Mouse (Mus musculus) G1E-ER4 (cell line): ENCODE results near the gene Mt3. TPM values are rescaled to one million over a fixed set of nuclear protein-coding genes. Genes with fewer than 3 reads are reported as not detected.

Source experiments
- GATA1 ChIP-seq: IDR thresholded peaks from one replicate; pipeline ENCODE4 v1.8.0; 2012; ENCODE audit warnings: low read length, inconsistent platforms
- polyA plus RNA-seq: library from polyadenylated mRNA; stranded (reverse); fragments of >175 nt; gene quantifications from 2 replicates; pipeline ENCODE4 v1.2.3, GENCODE M21; 2012

The Mt3 gene
- polyA plus RNA-seq, 1 experiment, result 0.93 TPM

DNA sequence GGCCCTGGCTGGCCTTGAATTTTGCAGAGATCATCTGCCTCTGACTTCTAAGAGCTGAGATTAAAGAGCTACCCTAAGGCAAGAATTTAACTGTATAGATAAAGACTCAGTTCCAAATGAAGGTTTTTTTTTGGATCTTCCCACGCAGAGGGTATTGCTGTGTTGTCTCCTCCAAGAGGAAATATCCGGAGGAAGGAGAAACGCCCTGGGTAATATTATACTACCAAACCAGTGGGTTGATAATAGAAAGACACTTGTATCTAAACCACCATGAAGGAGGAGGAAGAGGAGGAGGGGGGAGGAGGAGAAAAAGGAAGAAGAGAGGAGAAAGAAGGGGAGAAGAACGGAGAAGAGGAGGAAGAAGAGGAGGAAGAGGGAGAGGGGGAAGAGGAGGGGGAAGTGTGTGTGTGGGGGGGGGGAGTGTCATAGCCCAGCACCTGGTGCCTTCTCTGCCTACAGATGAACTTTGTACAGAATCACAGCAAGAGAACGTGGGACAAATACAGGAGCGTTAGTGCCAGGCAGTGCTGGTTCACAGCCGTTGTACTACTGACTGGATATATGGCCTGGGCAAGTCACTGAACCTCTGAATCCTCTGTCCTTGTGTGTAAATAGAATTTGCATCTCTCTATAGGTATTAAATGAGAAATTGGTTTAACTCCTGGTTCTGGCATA lies 25.4 kb downstream of the Mt3 start:
- TF ChIP-seq GATA1, result no peak

DNA sequence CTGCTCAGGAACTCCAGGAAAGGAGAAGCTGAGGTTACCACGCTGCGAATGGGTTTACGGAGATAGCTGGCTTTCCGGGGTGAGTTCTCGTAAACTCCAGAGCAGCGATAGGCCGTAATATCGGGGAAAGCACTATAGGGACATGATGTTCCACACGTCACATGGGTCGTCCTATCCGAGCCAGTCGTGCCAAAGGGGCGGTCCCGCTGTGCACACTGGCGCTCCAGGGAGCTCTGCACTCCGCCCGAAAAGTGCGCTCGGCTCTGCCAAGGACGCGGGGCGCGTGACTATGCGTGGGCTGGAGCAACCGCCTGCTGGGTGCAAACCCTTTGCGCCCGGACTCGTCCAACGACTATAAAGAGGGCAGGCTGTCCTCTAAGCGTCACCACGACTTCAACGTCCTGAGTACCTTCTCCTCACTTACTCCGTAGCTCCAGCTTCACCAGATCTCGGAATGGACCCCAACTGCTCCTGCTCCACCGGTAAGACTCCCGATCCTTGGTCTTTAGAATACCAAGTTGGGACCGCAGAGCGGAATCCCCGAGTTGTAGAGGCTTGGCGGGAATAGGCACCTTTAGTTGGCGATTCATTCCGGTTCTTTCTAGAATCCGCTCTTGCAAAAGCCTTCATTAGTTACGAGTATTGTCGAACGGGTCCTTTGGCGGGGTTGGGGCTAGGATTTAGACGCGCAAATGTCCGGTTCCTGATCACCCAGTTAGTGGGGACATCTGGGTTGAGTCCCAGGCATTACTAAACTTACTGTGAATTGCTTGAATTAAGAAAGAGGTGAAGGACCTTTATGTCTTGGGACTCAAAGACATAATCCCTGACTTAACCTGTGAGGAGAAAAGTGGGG lies 26.7 kb downstream of the Mt3 start, which contains the start of gene Mt1:
Gene Mt1, plus strand, starts transcription at position 226 of the 856 bp plus-strand sequence.
- TF ChIP-seq GATA1, result peak; percentile 57

DNA sequence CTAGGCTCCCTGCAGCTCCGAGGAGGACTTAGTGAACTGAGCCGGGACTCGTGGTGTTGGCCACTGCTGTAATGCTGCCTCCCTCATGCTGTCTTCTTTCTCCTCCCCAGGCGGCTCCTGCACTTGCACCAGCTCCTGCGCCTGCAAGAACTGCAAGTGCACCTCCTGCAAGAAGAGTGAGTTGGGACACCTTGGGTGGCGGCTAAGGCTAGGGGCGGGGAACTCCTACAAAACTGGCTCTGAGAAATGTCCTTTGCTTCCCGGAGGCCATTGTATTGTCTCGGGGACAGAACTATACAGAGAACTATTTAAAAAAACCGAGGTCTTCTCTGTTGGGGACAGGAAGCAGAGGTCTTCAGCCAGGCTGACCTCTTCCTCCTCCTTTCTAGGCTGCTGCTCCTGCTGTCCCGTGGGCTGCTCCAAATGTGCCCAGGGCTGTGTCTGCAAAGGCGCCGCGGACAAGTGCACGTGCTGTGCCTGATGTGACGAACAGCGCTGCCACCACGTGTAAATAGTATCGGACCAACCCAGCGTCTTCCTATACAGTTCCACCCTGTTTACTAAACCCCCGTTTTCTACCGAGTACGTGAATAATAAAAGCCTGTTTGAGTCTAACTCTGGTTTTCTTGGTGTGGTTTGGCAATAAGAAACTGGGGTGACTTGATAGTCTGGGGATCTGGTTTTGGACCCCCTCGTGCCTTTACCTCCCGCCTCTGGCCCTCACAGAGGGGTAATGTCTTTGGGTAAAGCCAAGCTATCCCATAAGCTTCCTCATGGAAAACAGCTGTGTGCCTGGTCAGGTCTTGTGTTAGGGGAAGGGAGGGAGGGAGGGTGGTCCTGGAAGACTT lies 27.5 kb downstream of the Mt3 start:
- TF ChIP-seq GATA1, result no peak

DNA sequence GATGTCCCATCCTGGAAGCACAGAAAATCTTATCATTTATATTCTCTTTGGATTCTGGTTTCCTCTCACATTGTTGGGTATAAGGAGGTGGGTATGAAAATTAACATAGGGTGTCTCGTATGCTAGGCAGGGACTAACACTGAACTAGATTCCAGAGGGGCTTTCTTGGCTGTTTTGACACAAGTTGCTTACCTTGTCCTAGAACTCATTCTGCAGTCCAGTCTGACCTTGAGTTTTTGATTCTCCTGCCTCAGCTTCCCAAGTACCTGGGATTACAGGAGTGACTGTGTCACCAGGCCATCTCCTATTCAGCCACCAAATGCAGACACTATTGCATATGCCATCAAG lies 28.1 kb downstream of the Mt3 start:
- TF ChIP-seq GATA1, result no peak

DNA sequence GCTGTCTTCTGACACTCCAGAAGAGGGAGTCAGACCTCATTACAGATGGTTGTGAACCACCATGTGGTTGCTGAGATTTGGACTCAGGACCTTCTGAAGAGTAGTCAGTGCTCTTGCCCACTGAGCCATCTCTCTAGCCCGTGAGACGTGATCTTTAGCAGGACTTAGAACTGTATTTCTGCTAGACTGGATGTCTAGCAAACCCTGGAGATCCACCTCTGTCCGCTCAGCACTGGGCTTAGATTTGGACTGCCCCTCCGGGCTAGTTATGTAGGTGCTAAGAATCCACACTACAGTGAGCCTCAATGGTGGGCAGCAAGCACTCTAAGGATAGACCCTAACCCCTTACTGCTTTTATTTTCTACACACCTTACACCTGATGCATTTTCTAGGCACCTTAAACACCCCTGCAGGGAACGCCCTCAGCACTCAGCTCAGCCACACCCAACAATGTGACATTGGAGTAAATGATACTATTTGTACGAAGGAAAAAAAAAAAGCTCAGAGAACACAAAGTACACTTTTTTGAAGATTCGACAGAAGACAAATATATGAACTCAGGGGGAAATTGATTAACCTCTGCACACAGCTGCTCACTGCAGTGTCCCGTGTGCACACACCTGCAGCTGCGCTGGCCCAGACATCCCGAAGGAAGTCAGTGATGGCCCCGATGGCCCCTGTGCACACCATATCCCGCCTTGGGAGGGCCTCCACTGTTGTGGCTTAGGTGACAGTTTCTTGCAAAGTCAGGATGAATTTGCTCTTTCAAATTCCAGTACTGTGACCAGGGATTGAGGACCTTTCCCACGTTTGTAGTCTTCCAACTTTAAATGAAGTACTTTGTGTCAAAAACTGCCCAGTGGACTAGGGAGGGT lies 29.9 kb downstream of the Mt3 start:
- TF ChIP-seq GATA1, result no peak

DNA sequence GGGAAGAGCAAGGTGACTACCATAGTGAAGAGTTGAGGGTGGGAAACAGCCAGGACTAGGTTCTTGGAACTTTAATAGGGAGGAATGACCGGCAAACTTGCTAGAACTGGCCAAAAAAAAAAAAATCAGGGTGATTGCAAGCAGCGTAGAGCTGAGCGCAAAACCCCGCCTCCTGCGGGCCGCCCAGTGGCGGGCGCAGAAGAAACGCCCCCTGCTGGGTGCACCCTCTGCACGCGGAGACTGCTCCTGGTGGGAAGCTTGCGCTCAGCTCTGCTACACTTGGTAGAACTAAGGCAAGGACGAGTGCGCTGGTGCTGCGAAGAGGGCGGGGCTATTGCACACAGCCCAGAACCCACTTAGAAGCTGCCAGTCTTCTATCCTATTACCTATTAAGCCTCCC lies 30.7 kb downstream of the Mt3 start:
- TF ChIP-seq GATA1, result no peak

DNA sequence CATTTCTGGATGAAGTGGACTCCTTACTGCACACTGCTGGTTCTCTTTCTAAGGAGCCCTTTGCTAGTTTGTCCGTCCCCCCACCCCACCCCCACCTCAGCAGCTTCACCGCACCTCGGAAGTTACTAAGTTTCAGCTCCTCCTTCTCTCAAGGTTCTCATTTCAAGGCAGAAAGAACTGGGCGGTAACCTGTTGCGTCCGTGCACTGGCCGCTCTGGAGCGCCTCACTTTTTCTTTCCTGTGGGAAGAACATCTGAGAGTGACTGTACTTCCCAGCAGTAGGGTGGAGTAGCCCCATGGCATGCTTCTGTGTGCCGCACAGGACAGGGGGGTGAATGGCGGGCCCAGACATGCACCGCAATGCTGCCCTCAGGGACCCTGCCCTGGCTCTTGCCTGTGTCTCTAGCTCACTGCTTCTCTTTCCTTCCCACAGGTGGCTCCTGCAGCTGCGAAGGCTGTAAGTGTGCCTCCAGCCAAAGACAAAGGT lies 32.0 kb downstream of the Mt3 start:
- no peak for TF ChIP-seq GATA1

DNA sequence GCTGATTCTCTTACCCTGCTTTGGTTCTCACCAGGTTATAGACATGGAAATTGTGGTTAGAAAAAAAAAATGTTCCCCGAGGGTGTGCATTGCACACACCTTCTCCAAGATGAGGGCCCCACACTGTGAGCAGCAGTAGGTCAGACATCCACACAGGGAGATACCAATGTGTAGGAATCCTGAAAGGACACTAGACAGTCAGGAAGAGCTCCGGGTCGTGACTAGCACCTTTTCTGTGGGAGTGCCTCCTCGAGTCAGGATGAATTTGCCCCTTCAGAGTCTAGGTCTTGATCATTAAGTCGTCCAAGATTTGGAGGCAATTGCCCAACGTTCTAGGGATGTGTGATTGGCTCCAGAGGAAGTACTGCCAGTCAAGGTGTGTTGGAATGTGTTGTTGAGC lies 33.4 kb downstream of the Mt3 start:
- TF ChIP-seq GATA1, result no peak

DNA sequence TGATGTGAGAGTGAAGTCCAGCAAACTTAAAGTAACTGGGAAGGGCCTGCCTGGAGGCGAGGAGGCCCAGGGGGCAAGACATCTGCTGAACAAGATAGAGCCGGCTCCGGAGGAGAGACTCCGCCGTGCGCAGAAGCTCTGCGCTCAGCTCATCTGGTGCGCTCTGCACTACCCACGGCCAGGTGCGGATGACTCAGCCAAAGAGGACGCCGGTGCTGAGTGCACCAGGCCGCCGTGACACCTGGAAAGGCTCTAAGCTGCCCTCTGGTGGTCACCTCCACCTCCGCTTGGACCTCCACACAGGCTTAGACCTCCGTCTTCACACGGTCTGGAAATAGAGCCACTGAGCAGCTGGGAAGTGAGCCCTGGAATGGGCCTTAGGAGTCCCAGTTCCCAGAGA lies 34.1 kb downstream of the Mt3 start:
- no peak for TF ChIP-seq GATA1

DNA sequence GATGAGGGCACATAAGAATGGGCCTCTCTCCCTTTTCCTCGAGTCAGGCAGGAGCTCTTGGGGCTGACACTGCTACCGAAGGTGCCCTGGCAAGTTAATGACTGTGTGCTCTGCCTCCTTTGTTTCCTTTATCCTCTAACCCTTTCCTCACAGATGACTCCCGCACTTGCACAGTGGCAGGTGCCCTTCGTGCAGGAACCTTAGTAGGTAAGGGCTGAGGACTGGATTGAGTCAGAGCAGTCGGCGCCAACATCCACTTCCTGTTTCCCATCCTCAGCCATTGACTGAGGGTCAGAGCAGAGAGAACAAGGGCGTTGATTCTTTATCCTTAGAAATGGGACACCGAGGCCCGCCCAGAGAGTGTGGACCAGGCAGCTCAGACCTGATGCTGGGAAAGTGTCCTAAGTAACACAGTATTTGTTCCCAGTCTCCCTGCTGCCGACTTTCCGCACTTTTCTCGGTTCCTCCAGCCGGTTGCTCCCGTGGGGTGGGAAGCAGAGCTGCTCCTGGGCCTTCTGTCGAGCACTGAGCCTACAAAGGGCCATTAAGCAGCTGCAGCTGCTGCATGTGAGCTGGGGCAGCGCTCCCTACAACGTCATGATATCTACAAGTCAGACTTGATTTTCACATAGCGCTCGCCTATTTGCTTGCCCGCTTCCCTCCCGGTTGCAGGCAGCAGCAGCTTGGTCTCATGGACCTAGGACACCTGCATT lies 35.0 kb downstream of the Mt3 start:
- no peak for TF ChIP-seq GATA1

DNA sequence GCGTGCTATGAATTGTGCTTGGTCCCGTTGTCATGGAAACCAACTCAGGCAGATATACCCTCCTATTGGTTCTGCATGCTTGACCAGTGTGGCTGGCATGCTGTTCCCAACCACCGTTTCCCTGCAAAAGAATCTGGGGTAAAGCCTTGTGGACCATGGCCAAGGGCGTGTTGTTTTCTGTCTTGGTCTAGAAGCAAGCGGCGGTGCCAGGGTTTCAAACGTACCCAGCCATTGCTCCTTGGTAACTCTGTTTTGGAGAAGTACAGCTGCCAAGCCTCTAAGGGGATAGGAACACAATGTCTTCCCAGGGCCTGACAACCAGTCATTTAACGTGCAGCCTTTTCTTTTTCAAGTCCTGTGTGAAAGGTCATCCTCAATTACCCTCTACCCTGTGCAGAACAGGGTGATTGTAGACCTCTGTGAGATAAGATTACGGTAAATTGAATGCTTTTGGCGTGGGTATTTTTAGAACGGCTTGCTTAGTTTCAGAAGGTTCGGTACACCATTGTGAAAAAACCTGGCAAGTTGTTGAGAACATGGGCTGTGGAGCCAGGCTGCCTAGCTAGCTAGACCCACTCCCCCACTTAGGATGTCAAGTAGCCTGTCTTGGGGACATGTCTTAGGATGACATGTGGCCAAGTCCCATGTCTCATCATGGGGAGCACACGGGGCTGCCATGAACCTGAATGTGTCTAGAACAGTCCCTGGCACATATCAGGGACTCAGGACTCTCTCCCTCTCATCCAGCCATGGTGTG lies 37.0 kb downstream of the Mt3 start:
- TF ChIP-seq GATA1, result no peak

DNA sequence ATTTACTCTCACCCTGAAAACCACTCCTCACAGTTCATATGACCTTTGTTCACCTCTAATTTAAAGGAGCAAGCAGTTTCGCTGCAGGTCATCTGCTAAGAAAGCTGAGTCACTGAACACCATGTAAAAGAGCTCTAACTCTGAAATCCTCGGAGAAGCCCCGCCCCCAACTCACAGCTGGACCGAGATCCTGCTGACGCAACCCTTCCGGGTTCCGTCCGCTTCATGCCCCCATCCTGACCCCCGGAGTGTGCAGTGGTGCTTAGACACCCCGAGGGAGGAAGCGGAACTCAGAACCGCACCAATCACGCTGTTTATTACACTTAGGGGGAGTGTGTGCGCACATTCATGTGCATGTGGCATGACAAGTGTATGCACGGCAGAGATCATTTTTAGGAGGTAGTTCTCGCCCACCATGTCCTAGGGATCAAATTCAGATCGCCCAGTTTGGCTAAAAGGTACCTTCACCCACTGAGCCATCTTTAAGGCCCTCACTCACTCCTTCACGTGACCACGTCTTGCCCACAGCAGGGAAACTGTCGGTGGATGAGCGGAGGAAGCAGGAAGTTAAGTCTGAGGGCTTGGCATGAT lies 38.8 kb downstream of the Mt3 start:
- no peak for TF ChIP-seq GATA1

DNA sequence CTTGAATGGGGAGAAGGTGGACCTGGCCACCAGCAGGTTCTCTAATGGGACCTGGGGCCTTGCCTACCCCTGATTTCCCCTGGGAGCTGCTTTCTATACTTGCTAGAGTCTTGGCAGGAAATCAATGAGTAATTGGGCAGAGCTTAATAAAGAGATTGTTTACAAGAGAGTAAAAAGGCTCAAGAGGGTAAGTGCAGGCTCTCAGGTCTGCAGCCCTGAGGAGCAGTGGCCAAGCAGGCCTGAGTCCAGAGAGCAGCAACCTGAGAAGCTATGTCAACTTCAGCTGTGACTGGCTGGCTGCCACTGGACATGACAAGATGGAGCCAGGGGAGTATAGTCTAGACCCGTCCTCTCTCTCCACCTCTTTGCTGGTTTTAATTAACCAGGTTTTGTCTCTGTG lies 40.5 kb downstream of the Mt3 start:
- no peak for TF ChIP-seq GATA1
